Mouse (Mus musculus) heart, postnatal 14 days (tissue): ENCODE measurements around the gene Ppfia1. TPM values are rescaled to one million over a fixed set of nuclear protein-coding genes. Genes with fewer than 3 reads are reported as not detected.

Experiments used
- DNase-seq, 2 experiments: peaks; one replicate each; pipeline ENCODE4 v3.0.0; 2021 to 2022
- intact Hi-C: fragments of 180-260 bp; cut with DNase I; formaldehyde crosslinking; loops from one replicate; pipeline ENCODE4 v1.15.1; 2025
- total RNA-seq, 2 experiments: library from RNA; stranded (reverse); gene quantifications; 2 replicates each; pipeline ENCODE4 v1.2.3; 2021

The Ppfia1 gene
- total RNA-seq, 2 experiments from 2014 or later: 46.3 to 54.8 TPM

- intact Hi-C loops: no loop called here
- no peak for DNase-seq
Observed at GRCm38 (mm10) chr7:144447146-144447545, 106.4 kb downstream of the Ppfia1 start.

- DNase-seq: no peak
- intact Hi-C loops: no loop called here
Observed at GRCm38 (mm10) chr7:144444788-144445187, 108.7 kb downstream of the Ppfia1 start.

GRCm38 (mm10) chr7:144441976-144442375, 111.6 kb downstream of the Ppfia1 start:
- DNase-seq: no peak
- intact Hi-C loops: no loop called here

GRCm38 (mm10) chr7:144441466-144441865, 112.1 kb downstream of the Ppfia1 start:
- DNase-seq: no peak
- intact Hi-C loops: no loop called here

- DNase-seq: no peak
- intact Hi-C loops: no loop called here
Observed at GRCm38 (mm10) chr7:144438811-144439210, 114.7 kb downstream of the Ppfia1 start.

GRCm38 (mm10) chr7:144432920-144433319, 120.6 kb downstream of the Ppfia1 start:
- no peak for DNase-seq
- intact Hi-C loops: no loop called here

GRCm38 (mm10) chr7:144427460-144427859, 126.1 kb downstream of the Ppfia1 start:
- DNase-seq: no peak
- intact Hi-C loops: loop anchor here (5.0 kb wide), 2 partner anchors 330 to 355 kb away; no protein-coding TSS in a partner anchor

Other genes starting within 250 kb of the Ppfia1 start
- gene Cttn, start 82.7 kb downstream of the Ppfia1 start, total RNA-seq: 10 to 100 TPM; 46.5 to 47.0 TPM
- 1 to 10 TPM; 7.0 to 7.2 TPM for gene Fadd, start 28.7 kb upstream of the Ppfia1 start, total RNA-seq
- gene Ano1, start 198.2 kb upstream of the Ppfia1 start, total RNA-seq: 10 to 100 TPM; 18.8 to 22.6 TPM